Mouse (Mus musculus): Measurements from ENCODE around the gene Mbd3l1. TPM values are rescaled to one million over a fixed set of nuclear protein-coding genes. Genes with fewer than 3 reads are reported as not detected.

Gene Mbd3l1
- polyA plus RNA-seq (2012), result not detected in 2 replicates

GRCm38 (mm10) chr9:18478168-18478567 is at the start of gene Mbd3l1, which contains the start of gene Zfp558:
Gene Mbd3l1 (plus strand): TSS chr9:18478359.
Gene Zfp558 (minus strand): TSS chr9:18478268.

GRCm38 (mm10) chr9:18430354-18430753 is 47.8 kb upstream of the Mbd3l1 start, which contains the start of gene Mbd3l2:
Gene Mbd3l2 (plus strand): TSS chr9:18430654.

Other genes starting within 250 kb of the Mbd3l1 start
- 2.3 and 3.7 TPM in 2 replicates for gene Chordc1, start 186.2 kb upstream of the Mbd3l1 start, polyA plus RNA-seq (2012)
- not detected in 2 replicates for gene Naalad2, start 75.4 kb upstream of the Mbd3l1 start, polyA plus RNA-seq (2012)
- not detected in 2 replicates for gene Ubtfl1, start 73.9 kb upstream of the Mbd3l1 start, polyA plus RNA-seq (2012)
- gene Mbd3l2, start 47.7 kb upstream of the Mbd3l1 start, polyA plus RNA-seq (2012), result not detected in 2 replicates
- gene Zfp558, start 91 bp upstream of the Mbd3l1 start, polyA plus RNA-seq (2012), result 0.40 and 0.60 TPM in 2 replicates
- gene Muc16, start 196.2 kb downstream of the Mbd3l1 start, polyA plus RNA-seq (2012), result not detected in 2 replicates

Measured in megakaryocyte-erythroid progenitor cell, adult 5 weeks (primary cell).